Mouse (Mus musculus) lung, postnatal 0 days (tissue): ENCODE results near the gene Cfap300.

Source experiments
- CTCF ChIP-seq: IDR thresholded peaks from 2 replicates; pipeline ENCODE4 v1.5.1; 2016; ENCODE audit warnings: antibody characterized with exemption, mild to moderate bottlenecking
- EP300 ChIP-seq: IDR thresholded peaks from 2 replicates; pipeline ENCODE4 v1.6.1; 2016; ENCODE audit warnings: antibody characterized with exemption, mild to moderate bottlenecking, control low read depth

DNA sequence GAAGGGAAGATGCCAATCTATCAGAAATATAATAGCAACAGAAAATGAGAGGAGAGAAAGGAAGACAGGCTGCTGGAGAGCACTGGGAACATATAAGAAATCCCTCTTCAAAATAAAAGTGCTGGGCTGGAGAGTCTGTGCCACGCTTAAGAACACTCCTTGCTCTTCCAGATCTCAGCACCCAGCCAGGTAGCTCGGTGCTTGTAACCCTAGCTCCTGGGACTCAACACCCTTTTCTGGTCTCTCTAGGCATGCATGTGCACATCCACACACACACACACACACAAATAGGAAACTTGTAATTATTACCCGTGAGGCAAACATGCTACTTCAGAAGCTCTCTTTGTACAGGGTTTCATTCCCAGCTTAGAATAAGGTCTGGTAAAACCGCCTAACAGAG, 7.5 kb downstream of the Cfap300 start:
- TF ChIP-seq CTCF (no peak), EP300 (no peak)
